Mouse (Mus musculus): ENCODE data around the gene Ppfibp2.

The Ppfibp2 gene

DNA sequence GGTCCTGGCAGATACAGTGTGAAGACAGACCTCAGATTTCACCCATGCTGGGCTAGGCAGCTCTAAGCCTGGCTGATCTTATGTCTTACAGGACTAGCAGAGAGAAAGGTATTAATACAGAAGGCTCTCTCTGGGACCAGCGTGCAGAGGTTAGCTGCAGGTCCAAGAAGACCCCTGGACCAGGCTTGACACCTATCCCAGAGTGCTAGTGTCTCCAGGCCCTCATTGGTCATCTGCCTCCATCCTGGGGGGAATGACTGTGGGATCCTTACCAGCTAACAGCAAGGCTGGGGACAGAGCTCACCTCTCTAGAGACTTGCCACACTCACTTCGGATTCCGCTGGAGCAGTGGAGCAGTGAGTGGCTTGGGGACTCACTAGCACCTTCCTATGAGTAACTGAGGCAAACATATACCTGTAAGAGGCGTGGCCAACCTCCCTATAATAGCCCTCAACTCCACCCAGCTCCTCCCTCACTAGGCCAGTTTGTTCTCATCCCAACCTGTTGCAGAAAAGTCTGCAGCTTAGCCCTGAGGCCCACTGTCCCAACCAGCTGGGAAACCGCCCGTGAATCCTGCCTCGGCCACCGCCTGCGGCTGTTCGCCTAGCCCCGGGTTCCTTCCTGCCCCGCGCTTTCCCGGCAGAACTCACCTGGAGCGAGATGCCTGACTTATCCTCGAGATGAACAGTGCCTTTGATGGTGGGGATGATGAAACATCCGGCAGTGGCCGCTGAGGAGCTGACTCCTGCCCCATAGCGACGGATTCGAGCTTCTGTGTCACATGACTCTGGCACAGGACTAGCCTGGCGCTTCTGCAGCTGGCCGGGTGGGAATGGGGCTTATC lies 162.5 kb downstream of the Ppfibp2 start, which contains the start of gene Cyb5r2:
TSS of gene Cyb5r2 (minus strand) at position 725 of the 844 bp plus-strand sequence.
- DNase-seq (ENCODE audit: low spot score in 2 of 2): no peak

DNA sequence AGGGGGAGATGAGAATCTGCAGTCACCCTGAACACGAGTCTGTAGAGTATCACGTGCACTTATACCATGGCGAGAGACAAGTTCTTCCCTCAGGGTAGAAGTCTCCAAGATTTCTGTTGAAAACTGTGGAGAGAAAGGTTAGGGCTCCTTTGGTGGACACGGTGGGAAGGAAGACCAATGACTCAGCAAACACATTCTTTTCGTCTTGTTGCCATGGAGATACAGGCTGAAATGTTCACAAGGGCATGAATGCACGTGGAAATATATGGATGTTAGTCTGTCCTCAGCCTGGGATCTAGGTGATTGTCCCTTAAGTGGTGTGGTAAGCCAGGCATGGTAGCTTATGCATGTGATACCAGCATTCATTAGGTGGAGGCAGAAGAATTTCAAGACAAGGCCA lies 175.8 kb downstream of the Ppfibp2 start:
- DNase-seq (ENCODE audit: low spot score in 2 of 2): no peak

DNA sequence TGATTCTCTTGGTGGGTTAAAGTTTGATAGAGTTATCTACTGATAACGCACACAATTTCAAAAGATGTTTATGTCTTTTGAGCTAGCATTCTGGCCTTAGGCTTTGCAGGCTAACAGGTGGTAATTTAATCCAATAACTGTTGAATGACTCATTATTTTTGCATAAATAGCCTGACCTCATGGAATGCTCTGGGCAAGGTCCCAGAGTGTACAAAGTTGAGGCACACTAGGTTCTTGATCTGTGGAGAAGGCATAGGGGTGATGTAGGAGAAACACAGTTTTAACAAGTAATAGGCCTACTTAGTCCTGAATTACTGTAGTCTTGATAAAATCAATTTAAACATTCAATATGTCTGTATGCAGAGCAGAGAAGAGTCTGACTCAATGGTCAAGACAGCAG lies 183.2 kb downstream of the Ppfibp2 start:
- DNase-seq (ENCODE audit: low spot score in 2 of 2): no peak

DNA sequence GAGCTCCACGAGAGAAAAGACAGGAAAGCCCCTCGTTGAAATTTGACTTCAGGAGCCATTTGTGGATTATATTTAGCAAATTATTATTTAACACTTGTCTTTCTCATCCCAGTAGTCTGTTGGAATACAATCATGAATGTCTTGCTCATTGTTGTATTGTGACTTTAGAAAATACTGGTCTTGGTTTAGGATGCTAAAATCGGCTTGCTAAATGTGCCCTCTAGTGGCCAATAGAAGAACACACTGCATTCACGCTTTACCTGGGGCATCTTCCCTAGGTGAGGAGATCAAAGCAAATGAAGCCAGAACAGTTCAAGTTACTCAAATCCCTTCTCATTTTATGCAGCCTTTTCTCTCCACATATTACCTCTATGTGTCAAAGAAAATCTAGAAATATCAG lies 184.6 kb downstream of the Ppfibp2 start:
- DNase-seq (ENCODE audit: low spot score in 2 of 2): no peak

DNA sequence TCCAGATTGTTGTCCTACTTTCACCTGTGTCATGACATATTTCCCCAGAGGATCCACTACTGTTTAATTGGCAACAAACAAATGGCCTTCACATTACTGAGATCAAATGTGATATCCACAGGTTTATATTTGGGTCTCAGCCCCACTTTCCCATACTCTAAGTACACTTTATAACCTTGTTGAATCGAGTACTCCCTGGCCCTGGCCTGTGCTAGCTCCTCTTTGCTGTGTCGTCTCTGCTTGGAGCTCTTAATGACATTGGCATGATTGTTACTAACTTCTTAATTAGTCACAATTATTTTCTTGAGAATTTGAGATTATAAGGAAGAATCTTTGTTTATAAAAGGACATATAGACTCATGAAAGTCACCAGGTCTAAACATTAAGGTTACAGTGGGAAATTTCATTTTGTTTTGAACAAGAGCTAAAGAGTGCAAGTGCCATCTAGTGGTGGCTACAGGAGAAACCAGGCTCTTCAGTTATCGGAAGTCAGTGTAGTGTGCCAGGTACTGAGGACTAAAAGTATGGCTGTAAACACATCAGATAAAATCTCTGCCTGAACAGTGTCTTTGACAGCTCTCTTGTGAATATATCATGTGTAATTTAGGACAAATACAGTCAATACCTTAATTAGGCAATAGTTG lies 193.1 kb downstream of the Ppfibp2 start:
- no peak for DNase-seq (ENCODE audit: low spot score in 2 of 2)

DNA sequence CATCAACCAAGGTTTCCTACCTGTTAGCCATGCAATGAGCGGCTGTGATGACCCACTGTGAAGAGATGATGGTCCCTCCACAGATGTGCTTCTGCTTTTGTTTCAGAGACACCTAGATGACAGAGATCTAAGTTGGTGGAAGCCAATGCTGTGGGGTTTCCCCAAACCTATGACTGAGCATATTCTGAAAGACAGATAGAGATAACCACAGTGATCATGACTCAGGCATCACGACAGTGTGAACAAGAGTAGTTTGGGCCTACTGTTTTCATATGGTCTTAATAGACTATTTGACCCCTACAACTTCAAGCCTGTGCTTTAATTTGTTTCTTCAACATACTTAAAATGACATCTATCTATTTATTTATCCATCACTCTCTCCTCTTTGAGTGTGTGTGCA lies 201.5 kb downstream of the Ppfibp2 start:
- DNase-seq (ENCODE audit: low spot score in 2 of 2): no peak
